Mouse (Mus musculus) lung, adult 2 months (tissue): ENCODE results near the gene Add3.

ENCODE experiments used
- CTCF ChIP-seq: fragments of 200-500 bp; IDR thresholded peaks from 2 replicates; pipeline ENCODE4 v1.5.1; 2011; ENCODE audit warnings: mild to moderate bottlenecking, low read length, control low read depth; ENCODE audit not compliant: insufficient read depth
- POLR2A ChIP-seq: fragments of 200-500 bp; IDR thresholded peaks from 2 replicates; pipeline ENCODE4 v1.6.1; 2011; ENCODE audit warnings: low read depth, mild to moderate bottlenecking, control low read depth, low read length, borderline replicate concordance; ENCODE audit errors: extremely low read depth

DNA sequence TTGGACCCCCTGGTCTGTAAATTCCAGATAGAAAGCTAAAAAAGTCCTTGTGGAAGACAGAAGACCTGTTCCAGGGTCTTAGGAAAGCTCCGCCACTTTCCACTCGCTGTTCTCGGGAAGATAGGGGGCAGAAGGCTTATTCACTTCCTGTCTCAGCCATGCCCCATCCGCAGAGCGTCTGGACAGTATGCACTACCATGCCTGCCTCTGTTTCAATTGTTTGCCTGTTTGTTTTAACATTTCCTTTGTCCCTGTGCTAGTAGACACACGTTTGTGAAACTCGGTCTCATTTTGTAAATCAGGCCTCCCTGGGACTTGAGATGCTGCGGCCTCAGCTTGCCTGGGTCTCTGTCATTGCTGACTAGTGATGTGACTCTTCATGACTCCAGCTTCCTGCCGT lies 43.4 kb downstream of the Add3 start:
- TF ChIP-seq CTCF, result no peak
- peak; percentile 11; the same call in 1 of the 2 replicates for TF ChIP-seq POLR2A
